Mouse (Mus musculus) heart, embryonic 11.5 days (tissue): ENCODE data around the gene Olfr399. TPM values are rescaled to one million over a fixed set of nuclear protein-coding genes. Genes with fewer than 3 reads are reported as not detected.

Source experiments
- ATAC-seq: fragments of 200-750 bp; cut with Nextera tagmentation; replicated peaks from 2 replicates; pipeline ENCODE4 v1.8.0; 2017; ENCODE audit warnings: moderate library complexity; ENCODE audit not compliant: insufficient number of reproducible peaks, low FRiP score, low TSS enrichment
- H3K27ac ChIP-seq: fragments of 300-500 bp; sonication (generic); 2 replicates; pipeline ENCODE4 v1.5.1; 2014; ENCODE audit warnings: mild to moderate bottlenecking, low read depth, low read length
- H3K27me3 ChIP-seq: fragments of 300-500 bp; sonication (generic); 2 replicates; pipeline ENCODE4 v1.6.1; 2014; ENCODE audit warnings: mild to moderate bottlenecking, low read length, mixed read lengths; ENCODE audit not compliant: control insufficient read depth, insufficient read depth
- H3K36me3 ChIP-seq: fragments of 300-500 bp; sonication (generic); 2 replicates; pipeline ENCODE4 v1.6.1; 2014; ENCODE audit warnings: mild to moderate bottlenecking, low read length, moderate library complexity, mixed read lengths; ENCODE audit not compliant: control insufficient read depth, insufficient read depth
- H3K4me1 ChIP-seq: fragments of 300-500 bp; sonication (generic); 2 replicates; pipeline ENCODE4 v1.6.1; 2014; ENCODE audit warnings: low read length; ENCODE audit not compliant: control insufficient read depth, insufficient read depth
- H3K4me2 ChIP-seq: fragments of 300-500 bp; sonication (generic); 2 replicates; pipeline ENCODE4 v1.6.1; 2014; ENCODE audit warnings: mild to moderate bottlenecking, moderate library complexity
- H3K4me3 ChIP-seq: fragments of 300-500 bp; sonication (generic); 2 replicates; pipeline ENCODE4 v1.5.1; 2014; ENCODE audit warnings: low read depth, low read length
- H3K9ac ChIP-seq: fragments of 300-500 bp; sonication (generic); 2 replicates; pipeline ENCODE4 v1.6.1; 2014; ENCODE audit warnings: mild to moderate bottlenecking, low read depth, low read length, moderate library complexity
- H3K9me3 ChIP-seq: fragments of 300-500 bp; sonication (generic); replicated peaks from 2 replicates; pipeline ENCODE4 v1.6.1; 2016; ENCODE audit warnings: low read length; ENCODE audit not compliant: control insufficient read depth
- WGBS: fragments of 180-500 bp; shearing (Covaris S2); extraction: QIAGEN DNeasy Blood & Tissue Kit; methylation state at CpG from one replicate; pipeline ENCODE4 v1.1.7; 2014; ENCODE audit not compliant: insufficient replicate concordance; 5-methylcytosine and 5-hydroxymethylcytosine counted together
- polyA plus RNA-seq: library from polyadenylated mRNA; unstranded; fragments of >200 nt; fragmentation: Nextera tagmentation; extraction: Ambion mirVana; gene quantifications from 2 replicates; pipeline ENCODE4 v1.2.1, GENCODE M21; 2014

Gene Olfr399
- not detected in 2 replicates for polyA plus RNA-seq

- no peak within 1 kb of the TSS for H3K27ac ChIP-seq
- H3K4me2 ChIP-seq, result no peak within 1 kb of the TSS
- no peaks in the 10 kb centered on the region for H3K4me1 ChIP-seq
- no peaks in the 10 kb centered on the region for H3K27me3 ChIP-seq
- WGBS, result 66% methylated on average over 2 of the region's 2 CpGs
- H3K36me3 ChIP-seq, result no peaks in the 10 kb centered on the region
- ATAC-seq, result no peak
- H3K9ac ChIP-seq, result no peak within 1 kb of the TSS
- H3K9me3 ChIP-seq, result no peaks in the 10 kb centered on the region
- H3K4me3 ChIP-seq, result no peak within 1 kb of the TSS
Measured at GRCm38 (mm10) chr11:74056451-74056850, at the start of gene Olfr399, which contains the start of gene Olfr139. Gene Olfr399, minus strand, starts transcription at chr11:74056615. Gene Olfr139, minus strand, starts transcription at chr11:74056551.

GRCm38 (mm10) chr11:74105066-74105465 is 48.7 kb upstream of the Olfr399 start:
- 24% methylated on average over 5 of the region's 5 CpGs for WGBS
- H3K36me3 ChIP-seq, result no peaks in the 10 kb centered on the region
- no peaks in the 10 kb centered on the region for H3K4me1 ChIP-seq
- peaks cover 5% of the 10 kb centered on the region for H3K9me3 ChIP-seq
- no peak overlapping the region for H3K27ac ChIP-seq
- H3K27me3 ChIP-seq, result no peaks in the 10 kb centered on the region
- ATAC-seq, result no peak
- H3K4me2 ChIP-seq, result no peak overlapping the region
- no peak overlapping the region for H3K4me3 ChIP-seq
- no peak overlapping the region for H3K9ac ChIP-seq

- 52% methylated on average over 2 of the region's 2 CpGs for WGBS
- no peak for ATAC-seq
Measured at GRCm38 (mm10) chr11:74101507-74101906, 45.1 kb upstream of the Olfr399 start.

GRCm38 (mm10) chr11:74100724-74101123 is 44.3 kb upstream of the Olfr399 start:
- H3K9ac ChIP-seq, result no peak overlapping the region
- 76% methylated on average over 2 of the region's 2 CpGs for WGBS
- H3K27me3 ChIP-seq, result no peaks in the 10 kb centered on the region
- H3K27ac ChIP-seq, result no peak overlapping the region
- no peak for ATAC-seq
- H3K4me1 ChIP-seq, result no peaks in the 10 kb centered on the region
- 0 out of 2 replicates have a peak, but pooled peaks cover 8% of the 10 kb centered on the region for H3K9me3 ChIP-seq
- H3K4me2 ChIP-seq, result no peak overlapping the region
- no peak overlapping the region for H3K4me3 ChIP-seq
- H3K36me3 ChIP-seq, result no peaks in the 10 kb centered on the region

More at GRCm38 (mm10) chr11:74101507-74101906, 45.1 kb upstream of the Olfr399 start:
- H3K9me3 ChIP-seq, result 0 out of 2 replicates have a peak, but pooled peaks cover 8% of the 10 kb centered on the region
- no peaks in the 10 kb centered on the region for H3K27me3 ChIP-seq
- no peaks in the 10 kb centered on the region for H3K4me1 ChIP-seq
- no peak overlapping the region for H3K4me2 ChIP-seq
- H3K36me3 ChIP-seq, result no peaks in the 10 kb centered on the region
- no peak overlapping the region for H3K9ac ChIP-seq
- H3K4me3 ChIP-seq, result no peak overlapping the region
- H3K27ac ChIP-seq, result no peak overlapping the region

GRCm38 (mm10) chr11:74069655-74070054 is 13.2 kb upstream of the Olfr399 start, which contains the start of gene Zfp616:
Gene Zfp616, plus strand, starts transcription at chr11:74069955.
- Histone ChIP-seq H3K4me1 (no peaks in the 10 kb centered on the region), H3K36me3 (no peaks in the 10 kb centered on the region), H3K27ac (no peak within 1 kb of the TSS), H3K27me3 (no peaks in the 10 kb centered on the region), H3K4me2 (no peak within 1 kb of the TSS), H3K9ac (no peak within 1 kb of the TSS), H3K9me3 (0 out of 2 replicates have a peak, but pooled peaks cover 3% of the 10 kb centered on the region), H3K4me3 (no peak within 1 kb of the TSS)
- no peak for ATAC-seq
- 85% methylated on average over 1 of the region's 1 CpGs for WGBS

- no peak for ATAC-seq
- Histone ChIP-seq H3K27ac (no peak overlapping the region), H3K27me3 (no peaks in the 10 kb centered on the region), H3K9ac (no peak overlapping the region), H3K4me1 (no peaks in the 10 kb centered on the region), H3K9me3 (no peaks in the 10 kb centered on the region), H3K4me3 (no peak overlapping the region), H3K36me3 (no peaks in the 10 kb centered on the region), H3K4me2 (no peak overlapping the region)
- 67% methylated on average over 3 of the region's 3 CpGs for WGBS
Measured at GRCm38 (mm10) chr11:74051347-74051746, 5.1 kb downstream of the Olfr399 start.

Other genes with a start within 250 kb of the Olfr399 start
- not detected in 2 replicates for gene Olfr392, start 239.6 kb downstream of the Olfr399 start, polyA plus RNA-seq
- gene Olfr393, start 205.2 kb downstream of the Olfr399 start, polyA plus RNA-seq, result not detected in 2 replicates
- gene Olfr394, start 165.8 kb downstream of the Olfr399 start, polyA plus RNA-seq, result not detected in 2 replicates
- not detected in 2 replicates for gene Olfr395, start 147.3 kb downstream of the Olfr399 start, polyA plus RNA-seq
- not detected in 2 replicates for gene Olfr23, start 119.9 kb downstream of the Olfr399 start, polyA plus RNA-seq
- not detected in 2 replicates for gene Olfr397, start 95.8 kb downstream of the Olfr399 start, polyA plus RNA-seq
- gene Olfr398, start 66.2 kb downstream of the Olfr399 start, polyA plus RNA-seq, result not detected in 2 replicates
- gene Olfr139, start 64 bp downstream of the Olfr399 start, polyA plus RNA-seq, result not detected in 2 replicates
- gene Zfp616, start 13.3 kb upstream of the Olfr399 start, polyA plus RNA-seq, result not detected in 2 replicates
- gene Olfr401, start 57.1 kb upstream of the Olfr399 start, polyA plus RNA-seq, result not detected in 2 replicates
- gene Olfr402, start 96.9 kb upstream of the Olfr399 start, polyA plus RNA-seq, result not detected in 2 replicates
- not detected in 2 replicates for gene Olfr403, start 129.6 kb upstream of the Olfr399 start, polyA plus RNA-seq
- not detected in 2 replicates for gene Olfr43, start 154.8 kb upstream of the Olfr399 start, polyA plus RNA-seq
- gene Olfr406, start 203.2 kb upstream of the Olfr399 start, polyA plus RNA-seq, result not detected in 2 replicates
- gene Olfr59, start 227.1 kb upstream of the Olfr399 start, polyA plus RNA-seq, result not detected in 2 replicates